Mouse (Mus musculus): ENCODE results near the gene Folr1. TPM values are rescaled to one million over a fixed set of nuclear protein-coding genes. Genes with fewer than 3 reads are reported as not detected.

Folr1 gene
- polyA plus RNA-seq, 1 experiment, result 8.0 TPM

DNA sequence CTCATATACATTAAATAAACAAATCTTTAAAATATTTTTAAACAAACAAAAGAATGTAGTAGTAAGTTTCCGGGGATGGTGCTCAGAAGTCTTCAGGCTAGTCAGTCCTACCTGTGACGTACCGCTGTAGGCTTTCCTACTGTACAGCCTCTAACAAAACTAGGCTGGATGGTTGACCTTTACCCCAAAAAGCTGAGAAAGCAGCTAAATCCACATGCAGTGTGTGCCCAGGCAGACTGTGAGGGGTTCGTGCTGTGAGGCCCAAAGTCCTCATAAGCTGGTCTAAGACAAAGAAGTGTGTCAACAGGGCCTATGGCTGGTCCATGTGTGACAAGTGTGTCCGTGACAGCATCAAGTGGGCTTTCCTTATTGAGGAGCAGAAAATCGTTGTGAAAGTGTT is 17.7 kb downstream of the Folr1 start:
- Histone ChIP-seq H3K4me3 (replicated peaks; ENCODE audit: insufficient read depth, low read depth, low read length) (no peak overlapping the region), H3K4me1 (ENCODE audit: control insufficient read depth, insufficient read depth, low read length) (no peaks in the 10 kb centered on the region), H3K27me3 (ENCODE audit: control insufficient read depth, insufficient read depth, low read length) (no peaks in the 10 kb centered on the region), H3K27ac (ENCODE audit: insufficient read depth, low read length) (no peak overlapping the region)
- WGBS, result 85% methylated on average over 6 of the region's 6 CpGs
- no peak for DNase-seq
- TF ChIP-seq CTCF (IDR thresholded peaks at IDR 0.05; ENCODE audit: borderline replicate concordance, insufficient read depth, low read depth, low read length) (no peak), POLR2A (IDR thresholded peaks at IDR 0.05; ENCODE audit: borderline replicate concordance, insufficient read depth, low read length) (no peak)

GRCm38 (mm10) chr7:101851689-101852088 is 18.9 kb downstream of the Folr1 start:
- 87% methylated on average over 6 of the region's 6 CpGs for WGBS
- H3K4me3 ChIP-seq (replicated peaks; ENCODE audit: insufficient read depth, low read depth, low read length), result no peak overlapping the region
- TF ChIP-seq POLR2A (IDR thresholded peaks at IDR 0.05; ENCODE audit: borderline replicate concordance, insufficient read depth, low read length), result no peak
- no peak for TF ChIP-seq CTCF (IDR thresholded peaks at IDR 0.05; ENCODE audit: borderline replicate concordance, insufficient read depth, low read depth, low read length)
- H3K4me1 ChIP-seq (ENCODE audit: control insufficient read depth, insufficient read depth, low read length), result no peaks in the 10 kb centered on the region
- DNase-seq, result no peak
- no peak overlapping the region for H3K27ac ChIP-seq (ENCODE audit: insufficient read depth, low read length)
- H3K27me3 ChIP-seq (ENCODE audit: control insufficient read depth, insufficient read depth, low read length), result no peaks in the 10 kb centered on the region

- 100% methylated on average over 1 of the region's 1 CpGs for WGBS
- DNase-seq, result no peak
- Histone ChIP-seq H3K4me3 (replicated peaks; ENCODE audit: insufficient read depth, low read depth, low read length) (no peak overlapping the region), H3K27ac (ENCODE audit: insufficient read depth, low read length) (no peak overlapping the region), H3K27me3 (ENCODE audit: control insufficient read depth, insufficient read depth, low read length) (no peaks in the 10 kb centered on the region), H3K4me1 (ENCODE audit: control insufficient read depth, insufficient read depth, low read length) (no peaks in the 10 kb centered on the region)
- TF ChIP-seq POLR2A (IDR thresholded peaks at IDR 0.05; ENCODE audit: borderline replicate concordance, insufficient read depth, low read length) (no peak), CTCF (IDR thresholded peaks at IDR 0.05; ENCODE audit: borderline replicate concordance, insufficient read depth, low read depth, low read length) (no peak)
These were observed 22.7 kb downstream of the Folr1 start for GRCm38 (mm10) chr7:101847934-101848333.

DNA sequence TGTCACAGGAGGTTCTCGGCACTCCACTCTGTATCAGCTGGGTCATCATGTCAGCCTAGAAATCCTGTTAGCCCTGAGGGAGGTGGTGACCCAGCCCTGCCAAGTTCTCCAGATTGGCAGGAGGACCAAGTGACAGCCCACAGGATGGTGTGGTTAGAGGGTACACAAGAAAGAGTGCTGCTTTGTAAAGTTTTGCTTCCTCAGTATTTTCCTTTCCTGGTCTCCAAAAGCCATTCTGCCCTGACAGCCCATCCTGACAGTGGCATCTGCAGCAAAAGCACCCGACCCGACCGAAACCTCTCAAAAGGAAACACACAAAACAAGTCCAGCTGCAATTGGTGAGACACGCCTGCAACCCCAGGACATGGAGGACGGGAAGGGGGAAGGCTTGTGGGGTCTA is 26.4 kb downstream of the Folr1 start:
- 71% methylated on average over 6 of the region's 6 CpGs for WGBS
- no peaks in the 10 kb centered on the region for H3K4me1 ChIP-seq (ENCODE audit: control insufficient read depth, insufficient read depth, low read length)
- no peak overlapping the region for H3K4me3 ChIP-seq (replicated peaks; ENCODE audit: insufficient read depth, low read depth, low read length)
- H3K27me3 ChIP-seq (ENCODE audit: control insufficient read depth, insufficient read depth, low read length), result no peaks in the 10 kb centered on the region
- no peak for TF ChIP-seq CTCF (IDR thresholded peaks at IDR 0.05; ENCODE audit: borderline replicate concordance, insufficient read depth, low read depth, low read length)
- TF ChIP-seq POLR2A (IDR thresholded peaks at IDR 0.05; ENCODE audit: borderline replicate concordance, insufficient read depth, low read length), result no peak
- no peak for DNase-seq
- H3K27ac ChIP-seq (ENCODE audit: insufficient read depth, low read length), result no peak overlapping the region

- DNase-seq, result peak; percentile 88 to 91
- H3K4me3 ChIP-seq (replicated peaks; ENCODE audit: insufficient read depth, low read depth, low read length), result peak within 1 kb of the TSS; percentile 90
- H3K27me3 ChIP-seq (ENCODE audit: control insufficient read depth, insufficient read depth, low read length), result no peaks in the 10 kb centered on the region
- peak within 1 kb of the TSS; percentile 65; the same call in 1 of the 2 replicates for H3K27ac ChIP-seq (ENCODE audit: insufficient read depth, low read length)
- peaks cover 8% of the 10 kb centered on the region; the same call in 1 of the 2 replicates for H3K4me1 ChIP-seq (ENCODE audit: control insufficient read depth, insufficient read depth, low read length)
- TF ChIP-seq CTCF (IDR thresholded peaks at IDR 0.05; ENCODE audit: borderline replicate concordance, insufficient read depth, low read depth, low read length) (no peak), POLR2A (IDR thresholded peaks at IDR 0.05; ENCODE audit: borderline replicate concordance, insufficient read depth, low read length) (no peak)
- under 1% methylated on average over 64 of the region's 64 CpGs for WGBS
These were observed 32.7 kb downstream of the Folr1 start, which contains the start of gene Inppl1 for GRCm38 (mm10) chr7:101837606-101838471. Gene Inppl1 (minus strand): TSS chr7:101838229.

DNA sequence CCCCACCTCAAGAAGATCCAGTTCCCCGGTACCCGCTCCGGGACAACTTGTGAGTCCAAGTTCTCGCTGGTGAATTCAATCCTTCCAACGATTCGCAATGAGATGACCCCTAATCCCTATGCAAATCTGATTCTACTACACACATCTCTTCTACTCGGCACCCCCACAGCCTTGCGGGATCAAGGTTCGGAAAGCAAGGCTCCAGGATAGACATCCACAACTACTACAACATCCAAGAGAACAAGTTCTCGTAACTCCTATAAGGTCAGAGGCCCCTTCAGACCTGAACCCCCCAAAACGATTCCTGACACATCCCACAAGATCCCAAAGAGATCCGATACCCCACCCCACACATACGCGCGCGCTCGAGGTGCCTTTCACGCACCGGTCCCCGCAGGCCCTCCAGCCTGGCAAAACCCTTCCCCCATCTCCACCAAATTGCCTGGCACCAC is 33.4 kb downstream of the Folr1 start:
- Histone ChIP-seq H3K4me3 (replicated peaks; ENCODE audit: insufficient read depth, low read depth, low read length) (peak overlapping the region; percentile 90), H3K27me3 (ENCODE audit: control insufficient read depth, insufficient read depth, low read length) (no peaks in the 10 kb centered on the region), H3K27ac (ENCODE audit: insufficient read depth, low read length) (peak overlapping the region; percentile 20; the same call in 1 of the 2 replicates), H3K4me1 (ENCODE audit: control insufficient read depth, insufficient read depth, low read length) (peaks cover 8% of the 10 kb centered on the region; the same call in 1 of the 2 replicates)
- no peak for TF ChIP-seq CTCF (IDR thresholded peaks at IDR 0.05; ENCODE audit: borderline replicate concordance, insufficient read depth, low read depth, low read length)
- no peak for TF ChIP-seq POLR2A (IDR thresholded peaks at IDR 0.05; ENCODE audit: borderline replicate concordance, insufficient read depth, low read length)
- under 1% methylated on average over 20 of the region's 20 CpGs for WGBS
- DNase-seq, result no peak

DNA sequence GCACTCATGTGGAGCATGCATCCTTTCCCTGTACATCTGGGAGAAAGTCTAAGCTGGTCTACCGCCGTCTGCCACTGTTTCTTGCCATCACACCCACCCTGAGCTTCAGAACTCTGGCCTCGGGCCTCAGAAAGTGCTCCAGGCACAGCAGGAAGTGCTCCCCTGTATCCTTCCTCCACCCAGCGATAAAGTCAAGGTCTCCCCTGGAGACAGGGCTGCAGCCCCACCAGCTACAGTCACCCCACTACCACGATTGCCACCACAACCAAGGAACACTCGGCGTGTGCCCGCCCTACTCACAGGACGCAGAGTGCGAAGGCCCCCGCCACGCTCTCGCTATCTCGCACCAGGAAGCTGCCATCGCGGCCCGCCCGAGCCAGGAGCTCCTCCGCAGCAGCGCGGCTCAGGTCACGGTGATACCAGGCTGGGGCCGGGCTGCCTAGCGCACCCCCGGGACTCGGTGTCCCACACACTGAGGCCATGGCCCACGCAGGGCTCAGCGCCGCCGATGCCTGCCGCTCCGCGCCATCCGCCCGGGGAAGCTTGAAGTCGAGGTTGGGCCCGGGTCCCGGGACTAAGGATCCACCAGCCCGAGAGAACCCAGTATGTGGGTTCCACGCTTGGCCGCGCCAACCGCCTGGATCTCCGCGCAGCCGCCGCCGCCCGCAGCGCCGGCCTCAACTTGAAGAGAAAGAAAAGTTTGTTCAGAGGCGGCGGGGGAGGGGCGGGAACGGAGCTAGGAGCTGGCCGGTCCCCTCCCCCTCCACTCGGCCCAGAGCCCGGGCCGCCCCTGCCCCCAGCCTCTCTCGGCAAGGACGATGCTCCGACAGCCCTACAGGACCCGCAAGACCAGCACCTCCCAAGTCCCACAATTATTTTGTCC is 34.1 kb downstream of the Folr1 start:
- TF ChIP-seq CTCF (IDR thresholded peaks at IDR 0.05; ENCODE audit: borderline replicate concordance, insufficient read depth, low read depth, low read length) (no peak), POLR2A (IDR thresholded peaks at IDR 0.05; ENCODE audit: borderline replicate concordance, insufficient read depth, low read length) (no peak)
- H3K4me1 ChIP-seq (ENCODE audit: control insufficient read depth, insufficient read depth, low read length), result peaks cover 8% of the 10 kb centered on the region; the same call in 1 of the 2 replicates
- peak overlapping the region; percentile 90 for H3K4me3 ChIP-seq (replicated peaks; ENCODE audit: insufficient read depth, low read depth, low read length)
- DNase-seq, result peak; percentile 47 to 52
- H3K27ac ChIP-seq (ENCODE audit: insufficient read depth, low read length), result peak overlapping the region; percentile 20; the same call in 1 of the 2 replicates
- 3% methylated on average over 63 of the region's 63 CpGs for WGBS
- H3K27me3 ChIP-seq (ENCODE audit: control insufficient read depth, insufficient read depth, low read length), result no peaks in the 10 kb centered on the region

Data from cerebellum, adult 2 months (tissue).